Mouse (Mus musculus) cerebellum, adult (tissue): ENCODE results near the gene Ngb.
A peak's percentile ranks its signal among the peaks of the same experiment; 100 is the strongest.

Source experiments
- ATAC-seq: cut with Nextera tagmentation; 2 replicates; pipeline ENCODE4 v1.9.2; 2017; ENCODE audit warnings: mild to moderate bottlenecking, moderate library complexity, mixed read lengths; ENCODE audit not compliant: insufficient number of reproducible peaks, low FRiP score, low TSS enrichment

Ngb gene

DNA sequence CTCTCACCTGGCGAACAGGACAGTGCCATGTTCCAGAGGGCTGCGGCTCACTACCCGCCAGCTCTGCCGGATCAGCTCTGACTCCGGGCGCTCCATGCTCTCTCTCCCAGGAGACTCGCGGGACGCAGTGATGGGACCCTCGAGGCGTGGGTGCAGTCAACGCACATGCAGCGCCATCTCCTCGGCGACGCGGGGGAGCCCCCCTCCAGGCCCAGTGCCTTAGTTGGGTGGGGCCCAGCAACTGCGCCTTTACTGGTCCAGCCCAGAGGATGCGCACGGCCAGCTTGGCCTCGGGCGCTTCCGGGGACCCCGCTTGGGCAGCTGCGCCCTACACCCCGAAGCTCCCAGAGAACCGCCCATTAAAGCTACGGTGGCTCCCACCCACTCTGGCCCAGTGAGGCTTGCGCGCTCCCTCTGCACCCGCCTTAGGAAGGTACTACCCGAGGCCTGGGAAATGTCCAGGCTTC lies at the start of gene Ngb:
TSS of gene Ngb (minus strand) at position 375 of the 467 bp plus-strand sequence.
- ATAC-seq = no peak

DNA sequence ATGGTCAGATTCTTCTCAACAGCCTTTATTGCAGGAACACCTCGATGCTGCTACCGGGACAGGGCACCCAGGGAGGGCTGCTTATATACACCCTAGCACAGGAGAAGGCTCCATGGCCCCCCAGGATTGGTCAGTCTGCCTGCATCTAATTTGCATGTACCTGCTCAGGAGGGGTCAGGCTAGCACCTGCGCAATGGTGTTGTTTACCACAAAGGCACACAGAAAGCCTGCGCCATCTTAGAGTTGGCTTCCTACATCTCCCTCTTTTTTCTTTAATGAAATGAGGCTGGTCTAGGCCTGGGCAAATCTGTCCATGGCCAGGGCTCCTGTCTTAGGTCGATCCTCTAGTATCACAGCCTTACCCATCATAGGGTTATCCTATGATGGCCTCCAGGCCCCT lies 47.1 kb upstream of the Ngb start:
- no peak for ATAC-seq

DNA sequence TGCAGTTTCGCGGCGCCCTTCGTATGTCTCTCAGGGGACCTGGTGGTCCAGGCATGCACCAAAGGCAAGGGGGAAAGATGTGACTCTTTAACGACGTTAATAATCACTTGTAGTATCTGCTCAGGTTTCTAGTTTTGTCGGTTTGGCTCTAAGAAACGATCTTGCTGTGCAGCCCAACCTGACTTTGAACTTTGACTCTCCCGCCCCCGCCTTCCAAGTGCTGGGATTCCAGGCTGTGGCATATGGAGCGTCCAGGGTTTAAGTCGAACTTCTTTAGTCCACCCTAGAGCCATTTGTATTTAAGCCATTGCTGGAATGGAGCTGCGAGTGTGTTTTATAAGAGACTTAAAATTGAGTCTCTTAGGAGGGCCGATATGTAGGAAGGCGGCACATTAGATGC lies 45.8 kb upstream of the Ngb start:
- ATAC-seq = no peak

DNA sequence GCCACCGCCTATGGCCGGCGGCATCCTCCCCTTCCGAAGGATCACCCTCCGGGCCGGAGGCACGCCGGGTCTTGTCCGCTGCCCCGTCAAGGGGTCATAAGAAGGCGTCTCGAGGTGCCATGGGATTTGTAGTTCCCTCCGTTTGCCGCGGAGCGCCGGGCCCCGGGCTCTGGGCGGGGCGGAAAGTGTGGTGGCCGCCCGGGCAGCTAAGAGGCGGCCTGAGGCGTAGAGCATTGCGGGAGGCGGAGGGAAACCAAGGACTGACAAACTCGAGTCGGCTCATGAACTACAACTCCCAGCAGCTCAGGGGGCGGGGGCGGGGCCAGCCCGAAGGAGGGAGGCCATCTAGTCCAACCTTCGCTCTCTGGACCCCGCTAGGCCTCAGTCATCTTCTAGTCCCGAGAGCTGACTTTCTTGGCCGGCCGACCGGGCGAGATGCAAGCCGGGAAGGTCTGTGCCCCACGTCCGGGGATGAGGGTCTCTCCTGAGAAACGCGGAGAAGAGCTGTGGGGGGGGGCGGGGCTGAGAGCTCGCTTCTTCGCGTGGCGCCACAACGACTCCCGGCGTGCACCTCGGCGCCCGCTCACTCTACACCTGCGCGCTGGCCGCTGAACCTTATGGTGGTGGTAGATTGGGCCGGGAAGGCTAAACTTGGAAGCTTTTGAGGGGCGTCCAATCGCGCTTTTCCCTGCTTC lies 45.2 kb upstream of the Ngb start, which contains the start of gene Pomt2:
TSS of gene Pomt2 (minus strand) at position 574 of the 695 bp plus-strand sequence.
- peak; percentile 96 for ATAC-seq

DNA sequence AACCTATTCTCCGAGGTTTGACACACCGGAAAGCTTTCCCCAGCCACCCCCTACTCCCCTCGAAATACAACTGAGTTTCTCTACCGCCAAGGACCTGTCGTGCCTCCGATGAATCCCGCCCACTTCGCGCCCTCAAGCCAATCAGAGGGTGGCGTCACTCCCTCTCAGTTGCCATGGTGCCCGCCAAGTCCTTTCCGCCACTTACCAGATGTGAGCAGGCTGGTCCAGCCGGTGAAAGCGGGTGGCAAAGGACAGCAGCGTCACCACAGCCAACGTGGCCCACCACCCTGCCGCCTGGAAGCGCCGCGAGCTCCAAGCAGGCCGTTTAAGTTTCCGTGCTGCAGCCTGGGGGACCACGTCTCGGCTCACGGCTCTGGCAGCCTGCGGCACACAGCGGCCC lies 44.6 kb upstream of the Ngb start, which contains the start of gene Gstz1:
TSS of gene Gstz1 (plus strand) at position 200 of the 400 bp plus-strand sequence.
- peak; percentile 63 for ATAC-seq

DNA sequence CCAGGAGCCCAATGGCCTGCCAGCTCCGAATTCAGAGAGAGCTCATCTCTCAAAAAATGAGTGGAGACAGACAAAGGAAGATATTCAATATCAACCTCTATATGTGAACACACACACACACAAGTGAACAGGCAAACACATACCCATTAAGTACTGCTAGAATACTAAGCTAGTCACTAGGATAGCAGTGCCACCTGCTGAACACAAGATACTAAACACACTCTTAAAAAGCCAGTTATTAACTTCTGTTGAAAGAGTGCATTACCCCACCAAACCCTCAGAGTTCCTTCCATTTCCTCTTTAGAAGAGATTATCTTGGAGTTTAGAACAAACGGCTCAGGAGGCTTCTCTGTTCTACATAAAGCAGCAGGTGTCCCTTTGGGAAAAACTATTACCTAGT lies 39.8 kb upstream of the Ngb start:
- no peak for ATAC-seq

DNA sequence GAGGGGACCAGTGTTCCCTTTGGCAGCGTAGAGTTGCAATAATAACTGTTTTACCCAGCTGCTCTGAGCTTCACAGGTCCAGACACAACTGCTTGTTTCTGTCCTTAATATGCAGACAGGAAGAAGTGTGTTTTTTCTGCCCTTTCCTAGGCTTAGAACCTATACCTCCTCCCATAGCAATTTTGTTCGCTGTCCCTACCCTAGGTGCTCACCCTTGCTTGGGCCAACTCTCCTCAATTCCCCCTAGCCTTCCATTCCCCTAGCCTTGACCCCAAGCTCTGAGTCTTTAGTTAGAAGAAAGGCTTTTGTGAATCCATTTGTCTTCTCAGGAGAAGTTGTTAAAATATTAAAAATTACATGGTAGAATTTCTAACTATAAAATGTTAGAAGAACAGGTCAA lies 36.4 kb upstream of the Ngb start:
- ATAC-seq = no peak

DNA sequence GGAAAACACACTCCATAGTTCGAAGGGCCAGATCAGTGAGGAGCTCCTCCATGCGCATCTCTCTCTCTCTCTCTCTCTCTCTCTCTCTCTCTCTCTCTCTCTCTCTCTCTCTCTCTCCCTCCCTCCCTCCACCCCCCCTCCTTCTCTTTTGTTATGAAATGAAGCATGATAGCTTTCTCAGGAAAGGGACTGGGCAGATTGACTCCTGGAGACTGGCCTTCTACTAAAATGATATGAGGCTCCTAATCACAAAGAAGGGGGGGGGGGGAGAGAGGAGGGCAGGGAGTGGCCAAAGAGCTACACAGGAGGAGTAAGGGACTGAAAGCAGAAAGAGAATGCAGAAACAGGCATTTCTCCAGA lies 36.0 kb upstream of the Ngb start:
- ATAC-seq = no peak

DNA sequence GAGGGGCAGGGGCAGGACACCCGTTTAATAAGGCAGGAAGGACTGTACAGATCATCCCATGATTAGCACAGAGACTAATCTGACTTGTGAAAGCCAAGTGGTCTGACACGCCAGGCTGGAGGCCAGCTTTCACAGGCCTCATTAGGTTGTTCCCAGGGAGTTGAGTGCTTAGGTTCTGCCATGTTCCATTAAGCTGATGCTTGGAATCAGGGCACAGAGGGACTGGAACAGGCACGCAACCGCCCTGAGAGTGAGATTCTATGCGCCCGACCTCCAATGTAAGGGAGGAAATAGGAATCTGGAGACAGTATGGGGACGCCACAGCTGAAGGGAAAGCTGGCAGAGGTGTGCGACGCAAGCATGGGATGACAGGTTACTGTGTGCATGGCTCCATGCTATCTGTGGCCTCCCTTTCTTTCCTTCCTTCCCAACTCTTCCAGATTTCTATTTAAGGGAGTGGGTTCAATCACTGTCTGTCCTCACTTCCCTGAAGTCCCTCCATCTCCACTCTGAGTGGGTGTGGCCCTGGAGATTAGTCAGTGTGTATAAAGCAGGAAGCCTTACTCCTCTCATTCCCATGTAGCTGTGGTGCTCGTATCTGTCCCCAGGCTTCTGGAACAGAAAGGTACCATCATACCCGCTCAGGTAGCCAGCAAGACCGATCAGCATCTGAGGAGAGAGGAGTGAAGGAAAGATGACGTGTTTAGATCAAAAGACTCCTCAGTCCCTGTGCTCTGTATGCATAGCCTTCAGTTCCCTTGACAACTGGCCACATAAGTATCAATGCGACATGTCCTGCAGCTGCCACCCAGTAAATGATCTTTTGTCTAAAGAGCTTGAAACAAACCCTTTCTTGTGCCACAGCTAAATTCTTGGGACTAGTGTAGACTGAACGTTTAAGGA lies 35.4 kb upstream of the Ngb start:
- ATAC-seq = no peak

DNA sequence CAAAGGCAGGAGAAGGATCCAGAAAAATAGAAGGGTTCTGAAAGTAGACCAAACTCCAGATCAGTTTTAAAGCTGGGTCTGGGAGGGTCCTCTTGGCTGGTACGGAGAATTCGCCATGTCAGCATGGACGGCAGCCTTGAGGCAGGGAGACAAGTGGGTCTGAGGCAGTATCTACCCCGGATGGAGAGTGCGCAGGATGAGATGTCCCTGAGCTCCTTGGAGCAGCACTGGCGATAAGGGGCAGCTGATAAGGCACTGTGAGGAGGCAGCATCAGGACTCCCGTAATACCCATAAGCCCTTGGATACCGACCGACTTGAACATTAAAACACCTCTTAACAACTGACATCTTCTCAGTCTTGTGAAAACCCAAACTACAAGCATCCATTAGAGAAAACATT lies 30.4 kb upstream of the Ngb start:
- ATAC-seq = no peak

DNA sequence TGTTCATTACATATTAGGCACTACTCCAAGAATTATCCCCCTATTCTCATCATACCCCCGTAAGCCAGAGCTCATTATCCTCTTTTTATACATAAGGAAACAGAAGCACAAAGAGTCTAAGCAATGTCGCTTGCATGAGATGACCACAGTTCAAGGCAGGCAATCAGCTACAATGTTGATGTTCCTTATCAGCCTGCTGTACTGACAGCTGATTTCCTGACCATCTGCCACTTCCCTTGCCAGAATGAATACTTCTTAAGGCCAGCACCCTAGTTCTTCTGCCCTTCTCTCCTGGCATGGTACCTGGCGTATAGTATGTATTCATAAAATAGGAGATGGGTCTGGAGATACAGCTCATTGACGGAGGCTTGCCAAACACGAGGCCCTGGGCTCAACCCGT lies 29.9 kb upstream of the Ngb start:
- ATAC-seq = no peak

DNA sequence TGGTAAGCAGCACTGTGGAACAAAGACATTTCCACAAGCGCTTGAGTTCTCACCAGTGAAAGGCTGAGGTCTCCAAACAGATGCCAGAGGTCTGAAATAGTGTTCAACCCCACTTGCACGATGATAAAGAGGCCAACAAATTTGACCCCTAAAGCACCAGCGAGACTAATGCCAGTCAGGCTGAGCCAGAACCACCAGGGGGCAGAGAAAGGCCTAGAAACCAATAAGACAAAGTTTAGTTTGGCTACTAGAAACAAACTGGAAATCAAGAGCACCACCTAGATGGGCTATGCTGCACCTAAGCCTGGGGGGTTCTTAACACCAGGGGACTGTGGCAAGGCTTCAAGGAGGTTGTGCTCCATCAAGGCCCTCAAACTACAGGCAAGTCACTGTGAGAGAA lies 29.3 kb upstream of the Ngb start:
- ATAC-seq = no peak

DNA sequence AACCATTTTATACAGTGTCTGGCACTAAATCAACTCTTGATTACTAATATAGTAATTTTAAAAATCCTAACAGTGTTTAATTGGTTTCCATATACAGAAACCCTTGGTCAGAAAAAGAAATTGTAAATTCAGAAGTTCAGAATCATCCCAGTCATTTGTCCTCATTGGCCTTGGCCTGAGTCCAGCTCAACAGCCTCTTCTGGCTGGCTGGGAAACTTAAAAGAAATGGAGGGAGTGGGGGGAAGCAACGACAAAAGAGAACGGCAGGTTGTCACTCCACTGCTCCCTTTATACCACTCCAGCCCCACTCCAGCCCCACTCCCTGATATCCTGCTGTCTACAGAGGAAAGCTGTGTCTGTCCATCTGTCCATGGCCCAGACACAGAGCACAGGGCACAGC lies 28.8 kb upstream of the Ngb start:
- no peak for ATAC-seq

DNA sequence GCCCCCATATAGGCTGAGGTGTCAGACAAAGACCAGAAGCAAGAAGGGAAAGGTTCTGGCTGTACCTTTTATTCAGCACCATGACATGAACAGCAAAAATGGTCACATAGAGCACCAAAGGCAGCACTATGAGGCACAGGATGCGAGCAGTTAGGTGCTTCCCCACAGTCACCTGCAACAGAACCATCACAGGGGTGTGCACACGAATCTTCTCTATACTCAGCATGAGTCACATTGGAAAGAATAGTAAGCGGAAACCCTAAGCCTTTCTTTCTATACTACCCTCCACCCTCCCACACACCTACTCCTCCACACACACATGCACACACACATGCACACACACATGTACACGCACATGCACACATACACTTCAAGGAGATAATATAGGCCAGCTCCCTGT lies 27.9 kb upstream of the Ngb start:
- ATAC-seq = no peak

DNA sequence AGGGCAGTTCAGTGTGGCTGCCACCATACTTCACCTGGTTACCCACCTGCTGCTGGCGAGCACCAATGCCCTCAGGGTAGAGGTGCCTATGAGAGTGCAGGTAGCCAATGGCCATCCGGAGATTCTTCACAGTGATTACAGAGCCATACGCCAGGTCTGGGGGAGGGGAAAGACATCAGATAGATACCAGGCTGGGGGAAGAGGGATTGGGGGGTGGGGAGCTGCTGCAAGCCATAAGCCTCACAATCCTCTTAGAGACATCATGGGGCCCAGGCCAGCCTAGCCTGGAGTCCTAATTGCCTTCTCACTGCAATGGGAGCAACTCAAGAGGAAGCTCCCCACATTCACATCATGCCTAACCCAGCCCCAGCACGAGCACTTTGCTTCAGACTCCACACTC lies 24.9 kb upstream of the Ngb start:
- ATAC-seq = no peak

DNA sequence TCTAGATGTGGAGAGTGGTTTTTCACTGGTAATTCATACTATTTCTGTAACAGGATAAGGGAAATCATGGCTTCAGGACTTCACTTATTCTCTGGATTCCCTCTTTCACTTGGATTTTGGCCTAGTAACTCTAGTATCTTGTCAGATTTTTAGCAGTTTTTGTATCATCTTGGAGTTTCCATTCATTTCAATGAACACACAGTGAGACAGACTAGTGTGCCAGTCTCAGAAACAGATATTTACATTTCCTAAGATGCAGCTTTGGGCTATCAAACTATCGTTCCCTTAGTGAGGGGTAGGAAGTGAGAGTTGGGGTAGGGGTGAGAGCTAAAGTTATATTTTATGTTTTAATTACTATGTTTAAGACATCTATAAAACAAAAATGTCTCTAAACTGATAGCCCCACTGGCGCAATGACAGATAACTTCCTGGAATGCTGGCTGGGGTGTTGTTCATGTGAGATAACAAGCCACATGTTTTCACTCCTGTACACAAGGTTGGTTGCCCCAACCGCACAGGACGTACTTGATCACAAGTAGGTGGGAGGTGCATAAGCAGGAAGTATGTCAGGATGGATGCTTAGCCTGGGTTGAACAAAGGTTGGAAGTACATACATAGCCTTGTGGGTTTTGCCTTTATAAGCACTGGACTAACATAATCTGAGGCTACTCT lies 19.7 kb upstream of the Ngb start:
- ATAC-seq = no peak

DNA sequence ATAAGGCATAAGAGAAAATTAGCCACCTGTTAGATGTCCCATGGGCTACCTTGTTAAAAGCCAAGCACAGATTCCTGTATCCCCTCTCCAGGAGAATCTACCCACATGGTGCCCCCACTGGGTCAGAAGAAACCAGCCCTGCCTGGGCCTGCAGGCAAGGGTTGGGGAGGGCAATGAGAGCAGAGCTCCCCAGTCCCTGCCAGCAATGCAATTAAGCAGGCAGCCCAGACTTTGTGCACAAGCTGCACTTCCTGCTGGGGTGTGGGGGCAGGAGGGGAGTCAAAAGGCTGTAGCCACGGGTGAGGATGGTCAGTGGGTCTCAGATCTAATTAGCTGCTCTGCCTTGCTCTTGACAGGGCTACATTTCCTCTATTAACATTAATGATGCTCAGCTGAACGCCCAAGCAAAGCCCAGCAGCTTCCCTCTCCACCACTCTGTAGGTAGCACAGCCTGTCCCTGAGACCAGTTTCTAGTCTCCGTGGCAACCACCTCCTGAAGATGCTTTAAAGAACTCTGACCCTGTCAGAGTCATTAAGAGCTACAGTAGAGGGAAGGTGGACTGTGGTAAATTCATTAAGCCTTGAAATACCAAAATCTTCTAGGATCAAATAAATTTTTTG lies 5.1 kb upstream of the Ngb start:
- no peak for ATAC-seq

DNA sequence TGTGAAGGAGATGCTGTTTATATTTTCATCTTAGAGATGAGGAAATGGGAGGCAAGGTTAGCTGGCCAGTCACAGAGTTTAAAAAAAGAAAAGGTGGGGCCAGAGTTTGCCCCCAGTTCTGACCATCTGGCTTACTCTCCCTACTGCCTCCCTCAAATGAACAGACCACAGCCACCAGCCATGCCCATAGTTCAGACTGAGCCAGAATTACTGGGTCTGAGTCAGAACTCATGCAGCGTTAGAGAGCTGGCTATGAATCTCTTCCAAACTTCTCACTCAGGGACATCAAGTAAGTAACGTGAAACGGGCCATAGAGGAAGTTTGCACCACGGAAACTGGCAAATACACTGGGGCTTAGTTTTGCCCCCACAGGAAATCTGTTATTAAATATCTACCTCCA lies 2.5 kb upstream of the Ngb start:
- no peak for ATAC-seq

DNA sequence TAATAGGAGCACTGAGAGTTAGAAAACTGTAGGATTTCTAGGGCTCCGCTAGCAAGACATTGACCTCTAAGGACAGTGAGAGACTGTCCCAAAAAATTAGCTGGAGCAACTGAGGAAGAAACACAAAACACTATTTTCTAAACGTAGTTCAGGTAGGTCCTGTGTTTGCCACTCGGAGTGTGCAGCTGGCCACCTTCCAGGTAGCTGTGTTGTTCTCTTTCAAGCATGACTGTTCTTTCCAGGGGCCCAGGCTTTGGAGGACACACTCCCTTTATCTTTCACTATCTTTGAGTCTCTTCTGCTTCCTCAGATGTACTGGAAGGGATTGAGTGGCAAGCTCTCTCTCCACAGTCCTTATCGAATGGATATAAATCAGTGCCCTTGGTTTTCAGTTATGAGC lies 1.1 kb upstream of the Ngb start:
- ATAC-seq = no peak

DNA sequence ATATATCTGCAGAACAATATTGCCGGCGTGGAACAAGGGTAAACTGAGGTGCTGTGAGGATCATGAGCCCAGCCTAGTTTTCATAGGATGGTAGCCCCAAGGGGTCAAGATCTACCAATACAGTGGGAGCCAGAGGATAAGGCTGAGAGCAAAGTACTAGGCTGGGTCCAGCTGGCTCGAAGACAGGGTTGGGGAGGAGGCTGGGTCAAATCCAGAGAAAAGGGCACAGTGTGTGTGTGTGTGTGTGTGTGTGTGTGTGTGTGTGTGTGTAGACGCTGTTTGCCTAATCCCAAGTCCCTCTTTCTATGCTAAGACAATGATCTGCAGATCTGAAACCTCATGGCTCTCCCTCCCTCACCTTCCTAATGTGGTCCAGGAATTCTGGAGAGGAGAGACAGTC lies 2.0 kb downstream of the Ngb start:
- ATAC-seq = no peak

DNA sequence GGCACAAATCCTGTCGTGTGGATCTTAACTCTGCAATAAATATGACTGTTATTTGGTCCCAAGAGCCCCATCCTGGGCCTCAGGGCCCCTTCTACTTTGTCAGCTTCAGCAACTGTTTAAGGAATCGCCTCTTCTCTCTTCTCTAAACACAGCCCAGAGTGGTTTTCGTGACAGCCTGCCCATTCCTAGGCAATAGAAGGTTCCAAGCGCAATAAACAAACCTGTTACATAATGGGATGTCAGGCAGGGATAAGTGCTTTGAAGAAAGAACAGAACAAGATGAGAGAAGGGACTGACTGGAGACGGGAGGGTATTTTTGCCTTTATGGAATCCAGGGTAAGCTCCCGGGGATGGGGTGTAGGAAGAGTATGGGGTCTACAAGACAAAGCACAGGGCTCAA lies 8.7 kb downstream of the Ngb start:
- no peak for ATAC-seq
